Mouse (Mus musculus) heart, embryonic 14.5 days (tissue): Measurements from ENCODE around the gene Tnfrsf1b. TPM values are rescaled to one million over a fixed set of nuclear protein-coding genes. Genes with fewer than 3 reads are reported as not detected.
A peak's percentile ranks its signal among the peaks of the same experiment; 100 is the strongest.

ENCODE experiments used
- ATAC-seq: fragments of 200-750 bp; cut with Nextera tagmentation; 2 replicates; pipeline ENCODE4 v1.8.0; 2017; ENCODE audit warnings: low read depth, moderate TSS enrichment; ENCODE audit not compliant: insufficient number of reproducible peaks, insufficient read depth, low FRiP score
- H3K27ac ChIP-seq, 2 experiments: fragments of 200-500 bp in 1 of 2; fragments of 300-500 bp in 1 of 2; sonication (generic) in 1 of 2; replicated peaks in 1 of 2; 2 replicates each; pipeline ENCODE4 v1.5.1; 2012 to 2014; ENCODE audit warnings: low read depth in 2 of 2, low read length in 2 of 2, control low read depth in 1 of 2, mild to moderate bottlenecking in 1 of 2, mixed read lengths in 1 of 2; ENCODE audit not compliant: control insufficient read depth in 1 of 2, insufficient read depth in 1 of 2
- H3K27me3 ChIP-seq: fragments of 300-500 bp; sonication (generic); 2 replicates; pipeline ENCODE4 v1.6.1; 2014; ENCODE audit warnings: mild to moderate bottlenecking, low read length, control low read depth; ENCODE audit not compliant: control insufficient read depth, insufficient read depth
- H3K36me3 ChIP-seq: fragments of 300-500 bp; sonication (generic); 2 replicates; pipeline ENCODE4 v1.6.1; 2014; ENCODE audit warnings: mild to moderate bottlenecking, control low read depth, low read length, mixed read lengths; ENCODE audit not compliant: control insufficient read depth, insufficient read depth
- H3K4me1 ChIP-seq, 2 experiments: fragments of 200-500 bp in 1 of 2; fragments of 300-500 bp in 1 of 2; sonication (generic) in 1 of 2; 2 replicates each; pipeline ENCODE4 v1.6.1; 2012 to 2014; ENCODE audit warnings: low read length in 2 of 2, control low read depth in 1 of 2, mixed read lengths in 1 of 2; ENCODE audit not compliant: control insufficient read depth in 2 of 2, insufficient read depth in 2 of 2
- H3K4me2 ChIP-seq: fragments of 300-500 bp; sonication (generic); 2 replicates; pipeline ENCODE4 v1.6.1; 2014; ENCODE audit warnings: mild to moderate bottlenecking, low read length
- H3K4me3 ChIP-seq, 2 experiments: fragments of 200-500 bp in 1 of 2; fragments of 300-500 bp in 1 of 2; sonication (generic) in 1 of 2; 2 replicates each; pipeline ENCODE4 v1.5.1; 2012 to 2014; ENCODE audit warnings: low read length in 2 of 2, mild to moderate bottlenecking in 2 of 2, control low read depth in 1 of 2, low read depth in 1 of 2, moderate library complexity in 1 of 2; ENCODE audit not compliant: control insufficient read depth in 1 of 2, insufficient read depth in 1 of 2
- H3K9ac ChIP-seq: fragments of 300-500 bp; sonication (generic); 2 replicates; pipeline ENCODE4 v1.6.1; 2014; ENCODE audit warnings: mild to moderate bottlenecking, low read length
- H3K9me3 ChIP-seq: fragments of 300-500 bp; sonication (generic); 2 replicates; pipeline ENCODE4 v1.6.1; 2016; ENCODE audit warnings: low read length, control low read depth; ENCODE audit not compliant: control insufficient read depth
- WGBS: fragments of 180-500 bp; shearing (Covaris S2); extraction: QIAGEN DNeasy Blood & Tissue Kit; methylation state at CpG from one replicate; pipeline ENCODE4 v1.1.7; 2014; 5-methylcytosine and 5-hydroxymethylcytosine counted together
- polyA plus RNA-seq: library from polyadenylated mRNA; unstranded; fragments of >200 nt; fragmentation: Nextera tagmentation; extraction: Ambion mirVana; gene quantifications from 2 replicates; pipeline ENCODE4 v1.2.1, GENCODE M21; 2014

Tnfrsf1b gene
- 3.4 and 3.7 TPM in 2 replicates for polyA plus RNA-seq

- Histone ChIP-seq H3K4me3 (peak within 1 kb of the TSS; percentile 48), H3K9ac (peak within 1 kb of the TSS; percentile 67), H3K4me2 (peak within 1 kb of the TSS; percentile 92), H3K36me3 (no peaks in the 10 kb centered on the region), H3K27me3 (peaks cover 20% of the 10 kb centered on the region), H3K9me3 (no peaks in the 10 kb centered on the region), H3K4me1 (peaks cover 4 to 5% of the 10 kb centered on the region in 2 experiments; a peak in 1 of 4 replicates), H3K27ac (no peak within 1 kb of the TSS)
- under 1% methylated on average over 45 of the region's 47 CpGs for WGBS
- ATAC-seq: no peak
Measured at GRCm38 (mm10) chr4:145246173-145247011, at the start of gene Tnfrsf1b. Gene Tnfrsf1b (minus strand): TSS chr4:145246870.

GRCm38 (mm10) chr4:145295589-145296300 is 49.1 kb upstream of the Tnfrsf1b start:
- no peak overlapping the region for H3K4me3 ChIP-seq
- ATAC-seq: no peak
- no peaks in the 10 kb centered on the region for H3K9me3 ChIP-seq
- H3K27ac ChIP-seq: no peak overlapping the region
- H3K4me2 ChIP-seq: no peak overlapping the region
- H3K36me3 ChIP-seq: no peaks in the 10 kb centered on the region
- 44% methylated on average over 5 of the region's 5 CpGs for WGBS
- H3K4me1 ChIP-seq: no peaks in the 10 kb centered on the region
- H3K27me3 ChIP-seq: no peaks in the 10 kb centered on the region
- H3K9ac ChIP-seq: no peak overlapping the region

- ATAC-seq: no peak
- no peaks in the 10 kb centered on the region for H3K9me3 ChIP-seq
- no peaks in the 10 kb centered on the region for H3K4me1 ChIP-seq
- H3K36me3 ChIP-seq: no peaks in the 10 kb centered on the region
- H3K27me3 ChIP-seq: no peaks in the 10 kb centered on the region
- H3K27ac ChIP-seq: no peak overlapping the region
- H3K4me3 ChIP-seq: no peak overlapping the region
- no peak overlapping the region for H3K4me2 ChIP-seq
- WGBS: 78% methylated on average over 5 of the region's 5 CpGs
- H3K9ac ChIP-seq: no peak overlapping the region
Measured at GRCm38 (mm10) chr4:145294588-145294987, 47.9 kb upstream of the Tnfrsf1b start.

- H3K36me3 ChIP-seq: no peaks in the 10 kb centered on the region
- H3K27ac ChIP-seq: no peak overlapping the region
- no peak overlapping the region for H3K9ac ChIP-seq
- no peaks in the 10 kb centered on the region for H3K4me1 ChIP-seq
- WGBS: 42% methylated on average over 4 of the region's 4 CpGs
- no peaks in the 10 kb centered on the region for H3K9me3 ChIP-seq
- H3K4me3 ChIP-seq: no peak overlapping the region
- no peak for ATAC-seq
- H3K27me3 ChIP-seq: no peaks in the 10 kb centered on the region
- H3K4me2 ChIP-seq: no peak overlapping the region
Measured at GRCm38 (mm10) chr4:145286369-145287120, 39.9 kb upstream of the Tnfrsf1b start.

- no peak for ATAC-seq
- Histone ChIP-seq H3K4me3 (no peak overlapping the region), H3K36me3 (no peaks in the 10 kb centered on the region), H3K4me2 (no peak overlapping the region), H3K4me1 (no peaks in the 10 kb centered on the region), H3K27me3 (no peaks in the 10 kb centered on the region), H3K9ac (no peak overlapping the region), H3K27ac (no peak overlapping the region), H3K9me3 (no peaks in the 10 kb centered on the region)
- 88% methylated on average over 4 of the region's 4 CpGs for WGBS
Measured at GRCm38 (mm10) chr4:145284675-145285074, 38.0 kb upstream of the Tnfrsf1b start.

GRCm38 (mm10) chr4:145283441-145283840 is 36.8 kb upstream of the Tnfrsf1b start:
- H3K4me3 ChIP-seq: no peak overlapping the region
- no peak overlapping the region for H3K4me2 ChIP-seq
- 41% methylated on average over 6 of the region's 6 CpGs for WGBS
- H3K9me3 ChIP-seq: no peaks in the 10 kb centered on the region
- ATAC-seq: no peak
- no peaks in the 10 kb centered on the region for H3K36me3 ChIP-seq
- H3K27ac ChIP-seq: no peak overlapping the region
- no peak overlapping the region for H3K9ac ChIP-seq
- no peaks in the 10 kb centered on the region for H3K4me1 ChIP-seq
- no peaks in the 10 kb centered on the region for H3K27me3 ChIP-seq

GRCm38 (mm10) chr4:145280966-145281365 is 34.3 kb upstream of the Tnfrsf1b start:
- Histone ChIP-seq H3K9ac (no peak overlapping the region), H3K27ac (no peak overlapping the region), H3K9me3 (no peaks in the 10 kb centered on the region), H3K36me3 (no peaks in the 10 kb centered on the region), H3K4me1 (no peaks in the 10 kb centered on the region), H3K4me3 (no peak overlapping the region), H3K4me2 (no peak overlapping the region), H3K27me3 (no peaks in the 10 kb centered on the region)
- WGBS: 89% methylated on average over 6 of the region's 6 CpGs
- no peak for ATAC-seq
